In genomic region chr13:102644344-102644743, GRCm38 (mm10) we compare ENCODE assay signal across 10 mouse cellular contexts. TPM values are rescaled to one million over a fixed set of nuclear protein-coding genes. Genes with fewer than 3 reads are reported as not detected.
DNase-seq lines count a peak whose midpoint lies in the region; ATAC-seq and TF ChIP-seq lines count a peak whose summit lies in the region.
"Had no signal": no experiment of that assay in that cellular context is flagged by ENCODE, and none has a peak within 500 bp of the region (broad histone marks: within the 10 kb centered on the region; RNA-seq: fewer than 3 reads in every experiment).

No protein-coding gene starts in this region.

- TF ChIP-seq POLR2A in limb, embryonic 14.5 days (IDR thresholded peaks at IDR 0.05; ENCODE audit: borderline replicate concordance, extremely low read depth, insufficient read depth, insufficient read length): no peak

- no peaks in the 10 kb centered on the region for H3K27me3 ChIP-seq in lung, embryonic 15.5 days
- H3K27me3 ChIP-seq in forebrain, embryonic 12.5 days: 0 out of 2 replicates have a peak, but pooled peaks cover 3% of the 10 kb centered on the region
- H3K27me3 ChIP-seq in limb, embryonic 14.5 days (ENCODE audit: control insufficient read depth, insufficient read depth, low read length): no peaks in the 10 kb centered on the region
- no peaks in the 10 kb centered on the region for H3K27me3 ChIP-seq in stomach, embryonic 16.5 days (ENCODE audit: control insufficient read depth, insufficient read depth, low read length)
- H3K27me3 ChIP-seq: megakaryocyte, embryonic 14.5 days; Patski had no signal

- no peak overlapping the region for H3K9ac ChIP-seq in lung, embryonic 15.5 days
- H3K9ac ChIP-seq in forebrain, embryonic 12.5 days: no peak overlapping the region
- H3K9ac ChIP-seq in limb, embryonic 14.5 days (ENCODE audit: low read depth, low read length, severe bottlenecking): no peak overlapping the region
- H3K9ac ChIP-seq in stomach, embryonic 16.5 days (ENCODE audit: low read length): 0 out of 2 replicates have a peak overlapping the region, but pooled peaks have one; percentile 12

- H3K4me3 ChIP-seq in lung, embryonic 15.5 days: no peak overlapping the region
- no peak overlapping the region for H3K4me3 ChIP-seq in forebrain, embryonic 12.5 days (replicated peaks)
- no peak overlapping the region for H3K4me3 ChIP-seq in limb, embryonic 14.5 days (replicated peaks; ENCODE audit: low read length)
- no peak overlapping the region for H3K4me3 ChIP-seq in stomach, embryonic 16.5 days (replicated peaks; ENCODE audit: low read length)

- peak overlapping the region; percentile 45; the same call in 1 of the 2 replicates for H3K4me2 ChIP-seq in lung, embryonic 15.5 days
- H3K4me2 ChIP-seq in forebrain, embryonic 12.5 days: peak overlapping the region; percentile 39
- H3K4me2 ChIP-seq in limb, embryonic 14.5 days (replicated peaks; ENCODE audit: low read depth, low read length, severe bottlenecking): peak overlapping the region; percentile 26; the same call in 1 of the 2 replicates
- no peak overlapping the region for H3K4me2 ChIP-seq in stomach, embryonic 16.5 days (ENCODE audit: low read depth, low read length)

- H3K4me1 ChIP-seq in lung, embryonic 15.5 days: peaks cover 19% of the 10 kb centered on the region
- no peaks in the 10 kb centered on the region; the same call in 1 of the 2 replicates for H3K4me1 ChIP-seq in forebrain, embryonic 12.5 days
- H3K4me1 ChIP-seq in limb, embryonic 14.5 days (ENCODE audit: control insufficient read depth, insufficient read depth, low read length): peaks cover 7% of the 10 kb centered on the region; the same call in 1 of the 2 replicates
- H3K4me1 ChIP-seq in stomach, embryonic 16.5 days (ENCODE audit: control insufficient read depth, insufficient read depth, low read length): peaks cover 15% of the 10 kb centered on the region

- H3K9me3 ChIP-seq in lung, embryonic 15.5 days: no peaks in the 10 kb centered on the region
- no peaks in the 10 kb centered on the region for H3K9me3 ChIP-seq in forebrain, embryonic 12.5 days
- no peaks in the 10 kb centered on the region for H3K9me3 ChIP-seq in limb, embryonic 14.5 days (ENCODE audit: control insufficient read depth, low read length)
- no peaks in the 10 kb centered on the region for H3K9me3 ChIP-seq in stomach, embryonic 16.5 days (replicated peaks; ENCODE audit: control insufficient read depth, low read length)
- H3K9me3 ChIP-seq: megakaryocyte, embryonic 14.5 days had no signal

- peak overlapping the region; percentile 20; the same call in 1 of the 2 replicates for H3K27ac ChIP-seq in lung, embryonic 15.5 days
- no peak overlapping the region for H3K27ac ChIP-seq in forebrain, embryonic 12.5 days
- 0 out of 2 replicates have a peak overlapping the region, but pooled peaks have one; percentile 8 for H3K27ac ChIP-seq in limb, embryonic 14.5 days (replicated peaks; ENCODE audit: low read depth, low read length)
- H3K27ac ChIP-seq in stomach, embryonic 16.5 days (ENCODE audit: low read length): peak overlapping the region; percentile 29; the same call in 1 of the 2 replicates

- WGBS in lung, embryonic 15.5 days: 26% methylated on average over 8 of the region's 8 CpGs
- WGBS in forebrain, embryonic 12.5 days: 20% methylated on average over 8 of the region's 8 CpGs
- 14% methylated on average over 8 of the region's 8 CpGs for WGBS in limb, embryonic 14.5 days
- 35% methylated on average over 8 of the region's 8 CpGs for WGBS in stomach, embryonic 16.5 days

- no peaks in the 10 kb centered on the region for H3K36me3 ChIP-seq in lung, embryonic 15.5 days
- H3K36me3 ChIP-seq in forebrain, embryonic 12.5 days (replicated peaks): no peaks in the 10 kb centered on the region
- no peaks in the 10 kb centered on the region for H3K36me3 ChIP-seq in limb, embryonic 14.5 days (ENCODE audit: control insufficient read depth, insufficient read depth, low read length)
- H3K36me3 ChIP-seq in stomach, embryonic 16.5 days (ENCODE audit: control insufficient read depth, insufficient read depth, low read length): no peaks in the 10 kb centered on the region

- ATAC-seq in lung, embryonic 15.5 days (ENCODE audit: borderline replicate concordance, extremely low read depth, low FRiP score, low TSS enrichment): no peak
- ATAC-seq in forebrain, embryonic 12.5 days (ENCODE audit: low FRiP score): peak; percentile 59
- 0 out of 2 replicates have a peak, but pooled peaks have one; percentile 13 for ATAC-seq in limb, embryonic 14.5 days (ENCODE audit: low FRiP score, low read depth)
- ATAC-seq in stomach, embryonic 16.5 days (ENCODE audit: insufficient read depth, low FRiP score): no peak
- ATAC-seq: Patski had no signal

- no peak for DNase-seq in lung, postnatal 4 days
- DNase-seq in limb, embryonic 14.5 days (ENCODE audit: low spot score): no peak
- no peak for DNase-seq in right cerebral cortex, postnatal 14 days
- DNase-seq in layer of hippocampus, adult 9-10 months (ENCODE audit: low spot score): no peak
- no peak for DNase-seq in ovary, postnatal 14 days (ENCODE audit: low spot score)

RNA-seq across cellular contexts. Expression of gene Cd180, which starts 49.0 kb away (rescaled TPM):
- polyA plus RNA-seq in lung, embryonic 15.5 days (2015; fragmentation: Nextera tagmentation; extraction: Ambion mirVana): 0.45 and 0.61 TPM in 2 replicates
- polyA plus RNA-seq in forebrain, embryonic 12.5 days (2016; fragmentation: Nextera tagmentation; extraction: Ambion mirVana): 0.50 and 0.55 TPM in 2 replicates
- 1.2 and 1.3 TPM in 2 replicates for polyA plus RNA-seq in limb, embryonic 14.5 days (2012; rRNA removed)
- 0.61 and 1.3 TPM in 2 replicates for polyA plus RNA-seq in limb, embryonic 14.5 days (2014; fragmentation: Nextera tagmentation; extraction: Ambion mirVana)
- 0.69 and 0.70 TPM in 2 replicates for polyA plus RNA-seq in stomach, embryonic 16.5 days (2015; fragmentation: Nextera tagmentation; extraction: Ambion mirVana)
- polyA plus RNA-seq: Patski had no signal

Comparison
In these comparisons a context has a peak if more than half of its experiments do, and no peak if none do; other contexts are left out.
1. ATAC-seq: peak in forebrain, embryonic 12.5 days (single experiment) and limb, embryonic 14.5 days (single experiment); none in lung, embryonic 15.5 days (single experiment) and stomach, embryonic 16.5 days (single experiment).